Mouse (Mus musculus): ENCODE results near the gene Tpm4. TPM values are rescaled to one million over a fixed set of nuclear protein-coding genes. Genes with fewer than 3 reads are reported as not detected.

Tpm4 gene
- total RNA-seq, 2 experiments from 2014 or later: 36.7 to 37.5 TPM

- peak; percentile 33 to 80 for DNase-seq (ENCODE audit: low spot score in 2 of 2)
- intact Hi-C loops (cut with DNase I): no loop called here
These were observed 1.7 kb downstream of the Tpm4 start for GRCm38 (mm10) chr8:72136302-72136978.

- intact Hi-C loops (cut with DNase I): no loop called here
- no peak for DNase-seq (ENCODE audit: low spot score in 2 of 2)
These were observed 2.7 kb downstream of the Tpm4 start for GRCm38 (mm10) chr8:72137431-72137830.

- intact Hi-C loops (cut with DNase I): no loop called here
- DNase-seq (ENCODE audit: low spot score in 2 of 2): no peak
These were observed 3.7 kb downstream of the Tpm4 start for GRCm38 (mm10) chr8:72138456-72138855.

GRCm38 (mm10) chr8:72143256-72143824 lies 8.6 kb downstream of the Tpm4 start:
- intact Hi-C loops (cut with DNase I): no loop called here
- no peak for DNase-seq (ENCODE audit: low spot score in 2 of 2)

- DNase-seq (ENCODE audit: low spot score in 2 of 2): no peak
- intact Hi-C loops (cut with DNase I): no loop called here
These were observed 9.7 kb downstream of the Tpm4 start for GRCm38 (mm10) chr8:72144345-72144975.

GRCm38 (mm10) chr8:72145511-72145910 lies 10.7 kb downstream of the Tpm4 start:
- no peak for DNase-seq (ENCODE audit: low spot score in 2 of 2)
- intact Hi-C loops (cut with DNase I): no loop called here

- intact Hi-C loops (cut with DNase I): no loop called here
- DNase-seq (ENCODE audit: low spot score in 2 of 2): no peak
These were observed 11.3 kb downstream of the Tpm4 start for GRCm38 (mm10) chr8:72146056-72146455.

- intact Hi-C loops (cut with DNase I): no loop called here
- no peak for DNase-seq (ENCODE audit: low spot score in 2 of 2)
These were observed 11.8 kb downstream of the Tpm4 start for GRCm38 (mm10) chr8:72146556-72146955.

GRCm38 (mm10) chr8:72147266-72147665 lies 12.5 kb downstream of the Tpm4 start:
- no peak for DNase-seq (ENCODE audit: low spot score in 2 of 2)

GRCm38 (mm10) chr8:72149056-72149455 lies 14.3 kb downstream of the Tpm4 start:
- no peak for DNase-seq (ENCODE audit: low spot score in 2 of 2)

More at GRCm38 (mm10) chr8:72147266-72147665, 12.5 kb downstream of the Tpm4 start:
- intact Hi-C loops (cut with DNase I): no loop called here

GRCm38 (mm10) chr8:72151418-72152078 lies 16.8 kb downstream of the Tpm4 start:
- no peak for DNase-seq (ENCODE audit: low spot score in 2 of 2)
- intact Hi-C loops (cut with DNase I): no loop called here

More at GRCm38 (mm10) chr8:72149056-72149455, 14.3 kb downstream of the Tpm4 start:
- intact Hi-C loops (cut with DNase I): no loop called here

- no peak for DNase-seq (ENCODE audit: low spot score in 2 of 2)
- intact Hi-C loops (cut with DNase I): no loop called here
These were observed 18.6 kb downstream of the Tpm4 start for GRCm38 (mm10) chr8:72153382-72153781.

- DNase-seq (ENCODE audit: low spot score in 2 of 2): no peak
- intact Hi-C loops (cut with DNase I): no loop called here
These were observed 23.3 kb downstream of the Tpm4 start for GRCm38 (mm10) chr8:72158096-72158495.

GRCm38 (mm10) chr8:72158726-72159125 lies 24.0 kb downstream of the Tpm4 start:
- no peak for DNase-seq (ENCODE audit: low spot score in 2 of 2)
- intact Hi-C loops (cut with DNase I): no loop called here

- intact Hi-C loops (cut with DNase I): no loop called here
- DNase-seq (ENCODE audit: low spot score in 2 of 2): no peak
These were observed 25.2 kb downstream of the Tpm4 start for GRCm38 (mm10) chr8:72160007-72160406.

- intact Hi-C loops (cut with DNase I): no loop called here
- peak; percentile 100 for DNase-seq (ENCODE audit: low spot score in 2 of 2)
These were observed 26.2 kb downstream of the Tpm4 start, which contains the start of gene Rab8a for GRCm38 (mm10) chr8:72160707-72161697. Gene Rab8a (plus strand): TSS chr8:72161200.

GRCm38 (mm10) chr8:72162821-72163220 lies 28.0 kb downstream of the Tpm4 start:
- intact Hi-C loops (cut with DNase I): no loop called here
- no peak for DNase-seq (ENCODE audit: low spot score in 2 of 2)

- intact Hi-C loops (cut with DNase I): no loop called here
These were observed 34.4 kb downstream of the Tpm4 start for GRCm38 (mm10) chr8:72169098-72169668.

More at GRCm38 (mm10) chr8:72169098-72169668, 34.4 kb downstream of the Tpm4 start:
- no peak for DNase-seq (ENCODE audit: low spot score in 2 of 2)
